Mouse (Mus musculus) left cerebral cortex, postnatal 14 days (tissue): ENCODE data around the gene Slc25a23. TPM values are rescaled to one million over a fixed set of nuclear protein-coding genes. Genes with fewer than 3 reads are reported as not detected.

Source experiments
- DNase-seq, 2 experiments: peaks; one replicate each; pipeline ENCODE4 v3.0.0; 2021 to 2022; ENCODE audit warnings: low spot score in 2 of 2, mixed read lengths in 1 of 2
- intact Hi-C: fragments of 180-260 bp; cut with DNase I; formaldehyde crosslinking; loops from one replicate; pipeline ENCODE4 v1.15.1; 2025
- long read RNA-seq, 2 experiments: library from polyadenylated mRNA; stranded (forward); transcript quantifications; one replicate each; pipeline ENCODE4 v2.0.0; 2021
- total RNA-seq, 2 experiments: library from RNA; stranded (reverse); gene quantifications; 2 replicates each; pipeline ENCODE4 v1.2.3; 2021

Slc25a23 gene
- 100 to 1,000 TPM; 361 to 364 TPM for total RNA-seq
- long read RNA-seq, experiment 1, transcript Slc25a23-201 (10 exons, 3,362 nt), result major isoform, 27 of 96 reads
- long read RNA-seq, experiment 1, partial matches to known transcripts, result 31 of 96 reads
- long read RNA-seq, experiment 1, other reads (novel, unspliced or antisense), result 38 of 96 reads
- long read RNA-seq, experiment 2, transcript Slc25a23-201 (10 exons, 3,362 nt), result major isoform, 35 of 102 reads
- long read RNA-seq, experiment 2, partial matches to known transcripts, result 31 of 102 reads
- long read RNA-seq, experiment 2, other reads (novel, unspliced or antisense), result 32 of 102 reads

GRCm38 (mm10) chr17:57059486-57059977 is at the start of gene Slc25a23:
TSS of gene Slc25a23 (minus strand) at chr17:57059863.
- peak; percentile 75 to 83 for DNase-seq
- intact Hi-C loops, result no loop called here

- DNase-seq, result no peak
- intact Hi-C loops, result no loop called here
Observed at GRCm38 (mm10) chr17:57108666-57109171, 49.1 kb upstream of the Slc25a23 start.

DNA sequence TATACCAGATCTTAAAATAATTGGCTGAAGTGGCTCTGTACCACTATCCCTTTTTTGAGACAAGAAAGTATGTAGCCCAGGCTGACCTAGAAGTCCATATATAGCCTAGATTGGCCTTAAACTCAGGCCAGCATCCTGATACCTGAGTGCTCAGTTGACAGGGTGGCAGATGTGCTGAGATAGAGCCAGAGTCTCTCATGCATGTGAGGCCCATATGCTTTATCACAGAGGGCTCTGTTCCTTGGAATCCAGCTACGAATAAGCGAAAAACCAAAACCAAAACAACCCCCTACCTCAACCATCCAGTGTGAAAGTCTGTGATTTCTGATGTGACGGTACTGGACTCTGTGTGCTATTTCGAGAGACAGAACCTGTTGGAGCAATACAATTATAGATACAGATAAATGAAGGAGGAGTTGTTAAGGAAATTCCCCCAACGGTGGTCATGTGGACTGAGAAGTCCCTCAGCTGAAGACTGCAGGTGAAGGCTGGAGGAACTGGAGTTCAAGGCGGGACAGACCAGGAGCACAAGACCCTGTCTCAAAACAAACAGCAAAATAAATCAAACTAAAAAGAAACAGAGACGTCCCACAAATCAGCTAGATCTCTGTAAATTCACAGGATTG is 48.5 kb upstream of the Slc25a23 start:
- DNase-seq, result no peak
- intact Hi-C loops, result no loop called here

DNA sequence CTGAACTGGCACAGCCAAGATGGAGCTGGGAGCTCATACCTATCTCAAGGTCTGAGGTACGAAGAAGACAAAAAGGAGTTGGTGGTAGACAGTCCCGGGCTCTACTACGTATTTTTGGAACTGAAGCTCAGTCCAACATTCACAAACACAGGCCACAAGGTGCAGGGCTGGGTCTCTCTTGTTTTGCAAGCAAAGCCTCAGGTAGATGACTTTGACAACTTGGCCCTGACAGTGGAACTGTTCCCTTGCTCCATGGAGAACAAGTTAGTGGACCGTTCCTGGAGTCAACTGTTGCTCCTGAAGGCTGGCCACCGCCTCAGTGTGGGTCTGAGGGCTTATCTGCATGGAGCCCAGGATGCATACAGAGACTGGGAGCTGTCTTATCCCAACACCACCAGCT is 47.4 kb upstream of the Slc25a23 start:
- intact Hi-C loops, result no loop called here
- no peak for DNase-seq

GRCm38 (mm10) chr17:57106035-57106368 is 46.3 kb upstream of the Slc25a23 start:
- DNase-seq, result no peak
- intact Hi-C loops, result no loop called here

DNA sequence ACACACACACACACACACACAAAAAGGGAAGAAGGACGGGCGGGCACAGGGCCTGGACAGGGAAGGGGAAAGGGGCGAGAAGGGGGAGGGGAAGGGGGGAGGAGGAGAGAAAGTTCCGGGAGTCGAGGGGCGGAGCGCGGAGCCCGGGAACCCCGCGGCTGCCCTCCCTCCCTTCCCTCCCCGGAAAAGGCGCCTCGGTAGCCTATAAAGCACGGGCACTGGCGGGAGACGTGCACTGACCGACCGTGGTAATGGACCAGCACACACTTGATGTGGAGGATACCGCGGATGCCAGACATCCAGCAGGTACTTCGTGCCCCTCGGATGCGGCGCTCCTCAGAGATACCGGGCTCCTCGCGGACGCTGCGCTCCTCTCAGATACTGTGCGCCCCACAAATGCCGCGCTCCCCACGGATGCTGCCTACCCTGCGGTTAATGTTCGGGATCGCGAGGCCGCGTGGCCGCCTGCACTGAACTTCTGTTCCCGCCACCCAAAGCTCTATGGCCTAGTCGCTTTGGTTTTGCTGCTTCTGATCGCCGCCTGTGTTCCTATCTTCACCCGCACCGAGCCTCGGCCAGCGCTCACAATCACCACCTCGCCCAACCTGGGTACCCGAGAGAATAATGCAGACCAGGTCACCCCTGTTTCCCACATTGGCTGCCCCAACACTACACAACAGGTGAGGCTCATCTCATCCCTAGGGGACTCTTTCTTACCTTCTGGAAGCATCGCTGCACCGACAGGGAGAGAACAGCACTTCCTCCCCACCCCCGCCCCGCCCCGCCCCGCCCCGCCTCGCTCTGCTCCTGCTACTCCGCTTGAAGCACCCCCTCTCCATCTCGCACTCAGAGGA is 45.7 kb upstream of the Slc25a23 start, which contains the start of gene Tnfsf9:
Tnfsf9 (plus strand) TSS at position 145 of the 854 bp plus-strand sequence.
- DNase-seq, result no peak
- intact Hi-C loops, result no loop called here

DNA sequence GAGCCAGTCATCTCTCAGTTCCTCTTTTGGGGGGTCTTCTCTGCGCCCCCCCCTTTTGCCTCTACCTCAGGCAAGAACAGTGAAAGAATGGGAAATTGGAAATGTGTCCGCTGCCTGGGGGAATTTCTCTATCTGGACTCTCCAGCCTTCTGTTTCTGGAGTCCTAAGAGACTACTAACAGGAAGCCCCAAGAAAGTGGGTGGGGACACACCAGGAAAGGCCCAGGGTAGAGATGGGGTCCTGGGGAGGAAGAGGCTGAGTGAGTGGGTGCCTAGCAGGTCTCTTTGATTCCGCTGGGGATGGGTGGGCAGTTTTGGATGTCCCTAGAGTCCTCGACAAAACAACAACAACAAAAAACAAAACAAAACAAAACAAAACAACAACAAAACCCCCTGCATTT is 44.8 kb upstream of the Slc25a23 start:
- intact Hi-C loops, result no loop called here
- DNase-seq, result no peak

DNA sequence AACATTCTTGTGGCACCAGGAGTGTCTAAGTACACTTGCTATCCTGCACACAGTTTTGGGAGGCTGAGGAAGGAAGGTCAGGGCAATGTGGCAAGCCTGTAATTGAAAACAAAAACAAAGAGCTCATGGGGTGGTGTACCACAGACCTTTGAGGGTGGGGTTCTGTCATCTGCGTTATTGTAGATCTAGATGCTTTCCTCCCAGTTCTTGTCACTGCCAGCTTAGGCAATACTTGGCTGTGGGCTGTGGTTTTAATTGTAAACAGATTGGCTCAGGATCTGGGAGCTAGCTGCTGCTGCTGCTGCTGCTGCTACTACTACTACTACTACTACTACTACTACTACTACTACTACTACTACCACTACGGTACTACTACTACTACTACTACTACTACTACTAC is 42.6 kb upstream of the Slc25a23 start:
- intact Hi-C loops, result no loop called here
- DNase-seq, result no peak

DNA sequence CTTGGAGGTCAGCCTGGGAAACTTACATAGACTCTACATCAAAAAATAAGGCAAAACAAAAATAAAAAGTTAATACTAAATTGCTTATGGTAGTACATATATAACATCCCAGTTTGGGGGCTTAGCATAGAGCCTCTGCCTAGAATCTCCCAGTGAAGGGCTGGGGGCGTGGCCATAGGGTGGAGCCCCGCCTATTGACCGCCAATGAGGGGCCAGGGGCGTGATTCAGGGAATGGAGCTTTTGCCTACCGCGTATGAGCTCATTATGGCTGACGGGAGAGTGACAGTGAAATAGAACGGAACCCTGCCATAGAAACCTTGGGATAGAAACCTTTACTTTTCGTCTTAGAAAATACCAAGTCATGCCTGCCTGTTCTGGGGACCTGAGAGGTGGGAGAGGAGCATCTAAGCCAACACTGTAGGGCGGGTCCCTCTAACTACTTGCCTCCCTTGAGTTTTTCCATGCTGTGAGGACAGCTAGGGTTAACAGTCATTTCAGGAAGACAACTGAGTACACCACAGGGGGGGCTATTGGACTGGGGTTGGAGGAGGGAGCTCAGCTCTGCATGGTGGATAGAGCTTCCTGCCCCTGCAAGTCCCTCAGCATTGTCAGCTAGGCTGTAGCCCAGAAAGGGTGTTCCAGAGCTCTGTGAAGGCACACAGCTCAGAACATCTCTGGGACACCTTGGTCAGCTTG is 40.1 kb upstream of the Slc25a23 start:
- no peak for DNase-seq
- intact Hi-C loops, result loop anchor here (5.0 kb wide), 2 partner anchors 178 to 238 kb away; partner anchors contain the start of gene Vav1

GRCm38 (mm10) chr17:57098321-57098720 is 38.7 kb upstream of the Slc25a23 start:
- no peak for DNase-seq
- intact Hi-C loops, result loop anchor here (5.0 kb wide), 2 partner anchors 179 to 239 kb away; partner anchors contain the start of gene Vav1

- DNase-seq, result peak; percentile 80 to 87
- intact Hi-C loops, result loop anchor here (1.0 to 5.0 kb wide), 3 partner anchors 71 to 241 kb away; partner anchors contain the start of gene Vav1
Observed at GRCm38 (mm10) chr17:57096623-57096920, 36.9 kb upstream of the Slc25a23 start.

DNA sequence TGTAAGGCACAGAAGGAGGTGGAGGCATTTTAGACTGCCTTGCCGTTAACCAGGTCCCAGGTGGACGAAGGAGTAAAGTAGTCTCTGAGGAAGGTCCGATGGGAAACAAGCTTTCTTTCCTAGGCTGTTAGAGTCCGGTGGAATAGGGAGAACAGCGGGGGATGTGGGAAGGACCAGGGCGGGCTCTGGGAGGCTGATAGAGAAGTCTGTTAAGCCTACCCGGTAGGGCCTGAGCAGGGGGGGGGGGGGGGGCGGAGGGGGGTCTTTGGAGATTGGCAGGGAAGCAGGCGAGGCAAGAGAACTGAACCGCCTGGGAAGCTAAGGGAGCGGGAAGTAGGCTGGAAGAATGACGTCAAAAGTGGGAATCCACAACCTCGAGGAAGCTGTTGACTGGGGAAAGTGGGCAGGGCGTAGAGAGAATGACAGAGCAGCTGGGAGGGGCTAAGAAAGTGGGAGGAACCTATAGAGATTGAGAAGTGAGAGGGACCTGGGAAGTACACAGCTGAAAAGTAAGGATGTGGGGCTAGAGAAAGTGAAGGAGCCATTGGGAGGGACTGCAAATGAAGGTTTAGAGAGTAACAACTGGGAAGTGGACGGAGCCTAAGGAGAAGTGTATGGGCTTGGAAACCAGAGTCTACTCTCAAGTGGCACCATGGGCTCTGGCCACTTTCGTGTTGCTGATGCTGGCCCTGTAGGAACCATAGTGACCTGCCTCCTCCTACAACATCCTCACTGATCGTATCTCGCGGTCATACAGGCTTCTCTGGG is 36.4 kb upstream of the Slc25a23 start:
- intact Hi-C loops, result loop anchor here (1.0 to 5.0 kb wide), 3 partner anchors 71 to 241 kb away; partner anchors contain the start of gene Vav1
- DNase-seq, result no peak

- no peak for DNase-seq
- intact Hi-C loops, result no loop called here
Observed at GRCm38 (mm10) chr17:57094222-57094621, 34.6 kb upstream of the Slc25a23 start.

- intact Hi-C loops, result no loop called here
Observed at GRCm38 (mm10) chr17:57087049-57087832, 27.6 kb upstream of the Slc25a23 start, which contains the start of gene Tubb4a. TSS of gene Tubb4a (minus strand) at chr17:57087782.

GRCm38 (mm10) chr17:57085970-57086757 is 26.5 kb upstream of the Slc25a23 start:
- DNase-seq, result peak in 1 of 2 experiments; percentile 35
- intact Hi-C loops, result no loop called here

More at GRCm38 (mm10) chr17:57087049-57087832, 27.6 kb upstream of the Slc25a23 start, which contains the start of gene Tubb4a:
- peak; percentile 91 to 92 for DNase-seq

GRCm38 (mm10) chr17:57082481-57082880 is 22.8 kb upstream of the Slc25a23 start:
- intact Hi-C loops, result no loop called here
- no peak for DNase-seq
